Mouse (Mus musculus) left cerebral cortex, postnatal 4 days (tissue): ENCODE data around the gene Dcun1d4. TPM values are rescaled to one million over a fixed set of nuclear protein-coding genes. Genes with fewer than 3 reads are reported as not detected.
"Not testable (repeated sequence)": the region's sequence is repeated elsewhere in the genome, so short reads cannot be mapped to it uniquely, and the experiment has no call there.

Source experiments
- DNase-seq: peaks from one replicate; pipeline ENCODE4 v3.0.0-alpha.2; 2022
- intact Hi-C: fragments of 180-260 bp; cut with DNase I; formaldehyde crosslinking; loops from one replicate; pipeline ENCODE4 v1.15.1; 2025
- total RNA-seq, 2 experiments: library from RNA; stranded (reverse); gene quantifications; 2 replicates each; pipeline ENCODE4 v1.2.3; 2021

The Dcun1d4 gene
- total RNA-seq: 10 to 100 TPM; 68.2 to 72.1 TPM

DNA sequence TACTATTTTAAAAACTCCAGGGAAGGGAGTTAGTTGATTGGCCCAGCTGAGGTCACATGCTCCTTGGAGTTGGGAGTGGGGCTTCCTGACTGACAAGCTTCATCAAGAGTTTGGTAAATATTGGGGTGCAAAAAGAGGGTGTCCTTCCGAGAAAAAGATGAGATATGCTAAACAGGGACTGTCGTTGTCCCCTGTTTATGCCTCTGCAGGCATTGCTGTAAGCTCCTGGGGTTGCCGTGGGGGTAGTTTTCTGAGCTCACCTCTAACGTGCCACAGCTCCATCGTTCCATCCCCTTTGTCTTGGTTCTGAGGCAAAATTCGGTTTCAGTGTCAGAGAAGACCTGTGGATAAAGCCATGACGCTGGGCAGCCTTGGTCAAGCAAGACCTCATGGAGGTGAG is at the start of gene Dcun1d4:
Gene Dcun1d4, plus strand, starts transcription at position 301 of the 400 bp plus-strand sequence.
- DNase-seq: no peak
- intact Hi-C loops: no loop called here

DNA sequence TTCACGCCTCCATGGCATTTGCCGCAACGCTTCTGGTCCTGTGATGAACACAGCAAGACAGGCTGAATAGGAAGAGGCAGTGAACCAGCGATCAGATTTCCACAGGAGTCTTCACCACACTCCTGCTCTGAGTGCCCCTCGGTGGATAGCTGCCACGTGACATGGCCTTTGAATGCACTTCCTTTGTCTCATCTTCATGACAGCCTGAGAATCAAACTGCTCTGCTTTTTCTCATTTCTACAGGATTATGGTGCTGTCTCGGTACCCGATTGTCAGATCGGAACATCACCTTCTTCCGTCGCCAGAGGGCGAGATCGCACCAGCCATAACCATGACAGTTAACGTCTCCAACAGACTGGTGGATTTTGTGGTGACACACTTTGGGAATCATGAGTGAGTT is 49.2 kb upstream of the Dcun1d4 start:
- DNase-seq: peak; percentile 83
- intact Hi-C loops: no loop called here

DNA sequence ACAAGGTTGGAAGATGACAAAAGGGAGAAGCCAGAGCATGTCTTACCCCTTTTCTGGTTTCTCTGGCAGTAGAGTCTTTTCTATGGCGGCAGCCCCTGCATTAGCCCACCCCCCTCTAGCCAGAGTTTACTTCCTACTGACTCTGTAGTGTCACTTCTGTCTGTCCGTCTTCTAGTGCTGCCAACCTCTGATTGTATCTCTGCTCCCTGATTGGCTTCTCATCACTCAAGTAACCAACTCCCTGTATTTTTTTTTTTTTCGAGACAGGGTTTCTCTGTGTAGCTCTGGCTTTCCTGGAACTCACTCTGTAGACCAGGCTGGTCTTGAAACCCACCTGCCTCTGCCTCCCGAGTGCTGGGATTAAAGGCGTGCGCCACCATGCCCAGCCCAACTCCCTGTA is 48.0 kb upstream of the Dcun1d4 start:
- intact Hi-C loops: no loop called here

DNA sequence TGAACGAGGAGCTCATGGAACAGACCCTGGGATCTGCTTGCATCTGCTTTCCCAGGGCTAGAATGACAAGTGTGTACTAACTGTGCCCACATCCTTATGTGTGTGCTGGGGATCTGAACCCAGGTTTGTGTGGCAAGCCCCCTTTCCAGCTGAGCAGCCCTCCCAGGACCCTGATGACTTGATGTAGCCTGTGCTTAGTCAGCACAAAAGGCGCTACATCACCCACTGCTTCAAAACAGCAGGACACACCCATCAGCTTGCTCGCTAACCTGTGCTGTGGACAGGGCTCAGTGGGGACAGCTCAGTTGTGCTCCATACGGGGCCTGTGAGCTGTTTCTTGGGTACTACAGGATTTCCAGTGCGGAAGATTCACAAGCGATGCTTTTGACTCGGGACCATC is 46.0 kb upstream of the Dcun1d4 start:
- intact Hi-C loops: loop anchor here (2.0 kb wide), 1 partner anchor 202 kb away; no protein-coding TSS in a partner anchor
- no peak for DNase-seq

More for the DNA sequence above, 48.0 kb upstream of the Dcun1d4 start:
- DNase-seq: no peak

DNA sequence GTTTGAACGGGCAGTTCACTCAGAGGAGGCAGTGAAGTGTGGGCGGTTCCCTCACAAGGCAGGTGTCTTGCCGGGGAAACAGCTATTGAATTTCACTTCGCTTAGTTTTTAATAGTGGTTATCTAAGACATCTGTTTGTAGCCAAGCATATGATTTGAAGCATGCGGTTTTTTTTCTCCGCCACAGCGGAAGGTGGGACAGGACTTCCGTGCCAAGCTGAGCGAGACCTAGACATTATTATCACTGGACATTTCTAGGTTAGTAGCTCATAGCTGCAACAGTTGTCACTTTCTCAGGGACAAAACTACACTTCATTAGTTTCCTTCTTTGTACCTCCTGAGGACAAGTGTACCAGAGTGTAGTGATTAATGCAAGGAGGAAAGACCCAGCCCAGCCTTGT is 38.6 kb upstream of the Dcun1d4 start:
- intact Hi-C loops: no loop called here
- DNase-seq: no peak

DNA sequence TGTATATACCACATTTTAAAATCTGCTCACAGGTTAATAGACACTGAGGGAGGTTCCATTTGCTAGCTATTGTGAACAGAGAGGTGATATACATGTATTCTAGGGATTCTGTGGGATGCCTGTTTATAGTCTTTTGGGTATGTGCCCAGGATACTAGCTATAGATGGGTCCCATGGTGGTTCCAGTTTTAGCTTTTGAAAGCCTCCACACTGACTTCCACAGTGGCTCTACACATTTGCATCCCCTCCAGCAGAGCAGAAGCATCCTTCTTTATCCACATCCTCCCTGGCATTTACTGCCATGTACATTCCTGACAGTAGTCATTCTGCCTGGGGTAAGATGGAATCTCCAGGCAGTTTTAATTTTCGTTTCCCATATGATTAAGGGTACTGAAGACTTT is 30.5 kb upstream of the Dcun1d4 start:
- no peak for DNase-seq

DNA sequence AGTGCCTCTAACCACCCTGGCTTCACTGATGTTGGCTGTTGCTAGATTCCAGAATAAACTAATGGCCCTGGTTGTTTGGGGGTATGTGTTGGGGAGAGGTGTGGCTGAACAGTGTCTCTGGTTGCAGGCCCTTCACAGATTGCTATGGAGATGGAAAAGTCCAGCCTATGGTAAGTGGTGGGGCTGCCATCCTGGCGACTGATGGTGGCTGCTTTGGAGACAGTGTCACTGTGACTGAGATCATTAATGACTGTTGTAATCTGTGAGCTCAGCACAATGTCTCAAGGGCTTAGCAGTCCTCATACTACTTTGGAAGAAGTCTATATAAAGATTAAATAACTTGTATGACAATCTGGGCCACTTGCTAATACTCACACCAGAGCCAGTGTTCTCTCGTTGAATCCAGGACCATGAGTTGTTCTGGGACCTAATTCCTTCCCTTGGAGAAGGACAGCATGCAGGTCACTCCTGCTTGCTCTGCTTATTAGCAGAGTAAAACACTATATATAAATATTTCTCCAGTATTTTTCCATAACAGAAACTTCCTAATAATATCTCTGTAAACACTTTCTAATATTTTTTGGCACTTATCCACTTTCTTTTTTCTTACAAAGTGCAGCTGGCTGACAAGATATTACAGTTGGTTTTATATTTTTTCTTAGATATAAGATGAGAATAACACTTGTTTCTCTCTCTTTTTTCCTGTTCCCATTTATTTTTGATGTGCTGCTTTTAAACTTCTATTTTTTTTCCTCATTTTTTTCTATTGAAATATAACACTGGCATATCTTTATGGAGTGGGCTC is 26.1 kb upstream of the Dcun1d4 start:
- intact Hi-C loops: no loop called here

More for the DNA sequence above, 30.5 kb upstream of the Dcun1d4 start:
- intact Hi-C loops: no loop called here

DNA sequence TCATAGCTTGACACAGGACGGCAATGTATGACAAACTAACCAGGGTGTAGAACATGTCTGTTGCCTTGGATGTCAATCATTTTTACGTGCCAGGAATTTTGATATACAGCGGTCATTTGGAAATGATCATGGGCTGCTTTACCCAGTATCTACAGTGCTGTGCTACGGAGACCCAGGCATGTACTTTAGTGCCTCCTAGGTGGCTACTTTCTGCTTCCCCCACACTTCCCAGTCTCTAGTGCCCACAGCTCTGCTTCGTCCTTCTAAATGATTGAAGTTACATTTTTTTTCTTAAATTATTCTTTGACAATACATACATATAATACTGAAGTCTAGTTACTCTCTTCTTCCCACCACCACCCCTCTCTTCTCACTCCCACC is 25.5 kb upstream of the Dcun1d4 start:
- no peak for DNase-seq
- intact Hi-C loops: no loop called here

More for the DNA sequence above, 26.1 kb upstream of the Dcun1d4 start:
- DNase-seq: no peak

DNA sequence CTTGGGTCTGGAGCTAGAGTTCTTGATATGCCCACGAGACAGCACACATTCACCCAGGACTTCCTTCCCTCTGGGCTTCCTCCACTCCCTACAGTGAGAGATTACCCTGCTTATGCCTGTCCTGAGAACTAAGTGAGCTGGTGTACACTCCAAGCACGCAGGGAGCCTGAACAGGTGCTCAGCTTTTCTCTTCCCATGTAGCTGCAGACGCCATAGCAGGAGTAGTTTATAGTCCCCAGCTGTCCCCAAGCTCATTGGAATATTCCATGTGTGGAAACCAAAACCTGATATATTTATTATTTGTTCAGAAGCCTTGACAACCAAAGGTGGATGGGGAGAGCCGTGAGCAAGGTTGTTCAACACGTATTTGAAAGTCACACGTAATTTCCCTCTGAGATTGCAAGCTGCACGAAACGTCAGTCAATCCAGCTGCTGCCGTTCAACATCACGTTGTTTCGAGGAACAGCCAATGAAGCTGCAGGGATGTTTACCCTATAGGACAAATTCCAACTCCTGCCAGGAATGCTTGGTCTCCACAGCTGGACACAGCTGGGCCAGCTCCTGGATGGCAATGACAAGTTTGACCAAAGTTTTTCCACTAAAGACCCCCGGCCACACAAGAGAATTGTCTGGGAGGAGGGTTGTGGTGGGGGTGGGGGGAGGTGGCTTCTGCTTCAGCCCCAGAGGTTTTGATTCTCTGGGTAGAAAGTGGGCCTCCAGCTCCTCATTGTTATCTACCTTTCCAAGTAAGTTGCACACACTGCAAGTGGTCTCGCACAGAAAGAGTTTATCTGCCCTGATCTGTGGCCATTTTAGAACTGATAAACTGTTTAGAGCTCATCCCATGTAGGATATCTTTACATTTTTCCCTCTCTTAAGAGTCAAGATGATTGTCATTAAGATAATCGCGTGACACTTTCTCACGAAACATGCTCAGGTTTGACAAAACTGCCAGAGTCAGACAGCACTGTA is 12.1 kb upstream of the Dcun1d4 start:
- no peak for DNase-seq
- intact Hi-C loops: no loop called here

DNA sequence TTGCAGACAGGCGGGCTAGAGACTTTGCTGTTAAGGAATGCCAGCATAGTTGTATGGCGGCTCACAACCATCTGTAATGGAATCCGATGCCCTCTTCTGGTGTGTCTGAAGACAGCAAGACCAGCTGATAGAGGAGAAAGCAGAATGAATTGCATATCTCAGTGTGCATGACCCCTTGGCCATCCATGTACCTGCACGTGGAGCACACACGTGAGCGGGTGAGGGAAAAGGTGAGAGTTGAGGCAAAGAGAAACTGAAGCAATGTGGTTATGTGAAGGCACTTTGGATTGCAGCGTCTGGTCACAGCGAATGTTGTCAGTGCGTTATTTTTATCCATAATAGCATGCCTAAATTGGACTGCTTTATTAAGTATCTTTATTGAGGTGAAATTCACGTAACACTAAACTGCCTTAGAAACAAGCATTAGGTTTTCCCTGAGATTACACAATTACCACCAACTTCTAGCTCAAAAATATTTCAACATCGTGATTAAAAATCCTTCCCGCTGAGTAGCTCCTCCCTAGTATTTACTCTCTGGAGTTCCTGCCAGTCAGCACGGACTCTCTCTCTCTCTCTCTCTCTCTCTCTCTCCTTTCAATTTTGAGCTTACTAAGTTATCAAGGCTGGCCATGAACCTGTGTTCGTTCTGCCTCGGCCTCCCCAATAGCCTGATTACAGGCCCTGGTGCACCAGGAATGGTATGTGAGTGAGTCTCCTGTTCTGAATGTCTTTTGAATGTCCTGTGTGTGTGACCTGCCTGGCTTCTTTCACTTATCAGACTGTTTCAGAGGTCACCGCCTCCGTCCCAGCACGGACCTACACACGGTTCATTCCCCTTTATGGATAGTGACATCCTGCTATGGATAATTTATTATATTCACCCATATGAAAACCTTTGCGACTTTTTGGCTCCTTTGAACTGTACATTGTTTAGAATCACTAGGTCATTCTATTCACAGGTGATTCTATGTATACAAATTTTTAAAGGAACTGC is 6.1 kb upstream of the Dcun1d4 start:
- DNase-seq: no peak
- intact Hi-C loops: no loop called here

DNA sequence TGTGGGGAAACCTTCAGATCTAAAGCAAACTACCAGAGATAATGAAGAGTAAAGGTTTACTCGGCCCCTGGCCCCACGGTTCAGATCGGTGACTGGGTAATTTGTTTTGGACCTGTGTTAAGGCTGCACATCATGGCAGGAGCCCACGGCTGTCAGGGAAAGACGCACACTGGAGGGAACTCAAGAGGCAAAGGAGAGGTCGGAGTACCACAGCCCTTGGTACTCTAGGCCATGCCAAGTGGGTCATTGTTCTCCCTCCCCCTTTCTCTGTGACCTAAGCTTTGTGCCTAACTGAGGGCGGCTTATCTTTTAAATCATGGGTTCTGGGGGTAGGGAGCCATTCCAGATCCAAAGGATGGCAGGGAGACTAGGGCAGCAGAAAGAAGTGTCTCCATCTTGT is 601 bp downstream of the Dcun1d4 start:
- DNase-seq: no peak
- intact Hi-C loops: no loop called here

DNA sequence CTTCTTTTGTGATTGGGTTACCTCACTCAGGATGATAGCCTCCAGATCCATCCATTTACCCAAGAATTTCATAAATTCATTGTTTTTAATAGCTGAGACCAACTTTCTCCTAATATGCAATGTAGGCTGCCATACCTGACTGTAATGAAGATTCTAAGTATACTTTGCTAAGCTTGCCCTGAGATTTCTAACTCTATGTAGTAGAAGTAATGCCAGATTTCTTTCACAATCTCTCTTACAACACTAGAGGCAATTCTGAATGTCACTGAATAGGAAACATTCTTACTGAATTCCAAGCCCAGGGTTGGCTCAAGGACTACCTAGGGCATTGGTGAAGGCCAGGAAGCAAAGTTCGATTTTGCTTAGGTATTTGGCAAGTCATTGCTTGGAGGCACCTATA is 1.6 kb downstream of the Dcun1d4 start:
- intact Hi-C loops, DNase-seq: not testable (repeated sequence)

DNA sequence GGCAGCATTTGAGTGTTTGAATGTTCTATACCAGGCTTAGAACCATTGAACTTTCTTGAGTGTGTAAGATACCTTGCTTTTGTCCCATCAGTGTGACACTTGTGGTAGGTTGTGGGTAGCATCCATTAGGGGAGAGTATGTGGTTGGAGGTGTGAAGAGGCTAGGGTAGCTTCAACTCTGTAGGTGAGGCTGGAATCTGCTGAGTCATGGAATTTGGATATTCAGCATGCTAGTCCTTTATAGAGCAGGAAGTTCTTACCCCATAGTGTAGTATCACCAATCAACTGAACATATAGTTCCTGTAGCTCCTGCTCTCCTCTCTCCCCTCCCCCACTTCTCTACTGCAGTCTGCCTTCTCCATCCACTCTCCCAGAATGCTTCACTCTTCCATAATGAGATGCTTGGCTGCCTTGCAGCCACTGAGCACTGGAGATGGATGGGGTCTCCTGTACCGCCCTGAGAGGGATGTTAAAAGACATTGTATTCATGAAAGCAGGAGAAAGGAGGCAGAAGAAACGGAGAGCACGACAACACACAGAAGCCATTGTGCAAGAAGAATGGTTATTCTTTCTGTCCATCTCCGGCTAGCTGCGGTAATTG is 3.3 kb downstream of the Dcun1d4 start:
- intact Hi-C loops: no loop called here
- no peak for DNase-seq

DNA sequence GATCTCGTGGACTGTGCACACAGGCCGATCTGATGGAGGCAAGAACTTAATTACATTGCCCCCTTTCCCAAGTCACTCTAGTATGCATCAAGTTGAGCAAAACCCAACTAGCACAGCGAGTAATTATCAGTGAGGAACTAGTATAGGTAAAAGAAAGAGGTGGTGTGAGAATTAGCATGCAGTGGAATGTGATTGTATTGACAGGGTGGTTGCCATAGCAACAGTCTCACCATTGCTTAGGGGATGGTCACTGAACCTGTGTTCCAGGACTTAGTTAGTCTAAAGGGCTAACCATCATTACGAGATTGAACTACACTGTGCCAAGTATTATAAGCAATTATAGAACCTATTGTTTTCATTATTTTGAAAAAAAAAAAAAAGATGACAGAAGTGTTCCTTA is 5.7 kb downstream of the Dcun1d4 start:
- no peak for DNase-seq
- intact Hi-C loops: no loop called here

DNA sequence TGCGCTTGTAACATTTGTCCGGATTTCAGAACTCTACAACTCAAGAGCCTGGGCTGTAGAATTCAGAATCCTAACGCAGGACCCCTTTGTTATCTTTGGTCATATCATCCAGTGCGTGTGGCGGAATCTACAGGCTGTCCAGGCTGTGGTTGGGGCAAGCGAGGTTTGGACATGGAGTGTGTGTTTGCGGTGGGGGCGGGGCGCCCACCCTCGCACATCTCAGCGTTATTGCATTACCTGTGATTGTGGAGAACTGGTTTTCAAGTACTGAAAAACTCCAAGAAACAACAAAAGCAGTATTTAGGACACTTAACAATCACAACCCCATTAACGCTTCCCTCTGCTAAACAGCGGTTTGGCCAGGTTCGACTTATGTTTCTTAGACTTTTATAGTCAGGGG is 9.1 kb downstream of the Dcun1d4 start:
- intact Hi-C loops: no loop called here
- peak; percentile 19 for DNase-seq

DNA sequence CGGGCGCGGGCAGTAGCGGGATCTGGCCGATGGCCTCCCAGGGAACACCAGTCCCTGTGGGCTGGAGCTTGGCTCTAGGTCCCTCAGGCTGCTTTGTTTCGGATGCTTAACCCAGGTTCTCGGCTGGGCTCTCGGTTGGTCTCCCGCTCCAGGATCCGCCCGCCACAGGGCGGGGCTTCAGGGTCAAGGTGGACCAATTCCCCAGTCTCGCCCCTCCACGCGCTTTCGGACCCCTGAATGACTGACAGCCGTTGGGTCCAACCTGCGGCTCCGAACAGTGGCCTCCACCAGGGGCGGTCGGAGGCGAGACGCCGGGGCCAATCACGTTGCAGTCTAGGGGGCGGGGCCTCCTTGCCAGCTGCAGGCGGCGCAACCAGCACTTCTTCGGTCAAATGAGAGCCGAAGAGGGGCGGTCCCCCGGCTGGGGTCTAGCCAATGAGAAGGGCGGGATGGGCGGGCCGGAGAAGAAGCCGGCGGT is 9.8 kb downstream of the Dcun1d4 start:
- intact Hi-C loops: no loop called here
- DNase-seq: peak; percentile 100

DNA sequence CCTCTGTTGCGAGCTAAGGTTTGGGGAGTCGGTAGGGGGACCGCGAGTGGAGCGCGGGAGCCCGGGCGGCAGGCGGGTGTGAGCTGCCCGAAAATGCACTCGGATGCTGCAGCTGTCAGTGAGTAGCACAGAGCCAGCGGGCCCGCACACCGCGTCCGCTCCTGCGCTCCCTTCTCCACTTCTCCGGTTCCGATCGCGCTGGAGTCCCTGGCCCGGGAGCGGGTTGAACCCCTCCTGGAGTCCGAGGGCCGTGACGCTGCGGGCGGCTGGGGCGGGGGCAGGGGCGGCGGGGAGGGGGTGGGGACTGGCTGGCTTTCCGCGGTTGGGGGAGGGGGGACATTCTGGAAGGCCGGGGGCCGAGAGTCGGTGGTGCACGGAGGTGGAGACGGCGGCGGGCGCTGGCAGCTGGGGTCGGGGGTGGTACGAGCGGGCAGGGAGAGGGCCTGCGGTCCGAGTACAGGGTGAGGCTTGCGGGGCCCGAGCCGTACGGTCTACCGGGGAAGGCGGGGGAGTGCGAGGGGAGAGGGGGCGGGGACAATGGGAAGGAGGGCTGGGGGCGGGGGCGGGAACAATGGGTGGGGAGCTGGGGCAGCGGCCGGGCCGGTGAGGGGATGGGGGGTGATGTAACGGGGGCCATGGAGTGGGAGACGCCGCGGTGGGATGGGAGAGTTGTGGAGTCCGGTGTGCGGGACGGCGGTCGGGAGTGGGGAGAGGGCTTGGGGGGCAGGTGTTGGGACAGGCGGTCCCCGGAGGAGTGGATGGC is 10.5 kb downstream of the Dcun1d4 start:
- intact Hi-C loops: no loop called here
- peak; percentile 73 for DNase-seq

DNA sequence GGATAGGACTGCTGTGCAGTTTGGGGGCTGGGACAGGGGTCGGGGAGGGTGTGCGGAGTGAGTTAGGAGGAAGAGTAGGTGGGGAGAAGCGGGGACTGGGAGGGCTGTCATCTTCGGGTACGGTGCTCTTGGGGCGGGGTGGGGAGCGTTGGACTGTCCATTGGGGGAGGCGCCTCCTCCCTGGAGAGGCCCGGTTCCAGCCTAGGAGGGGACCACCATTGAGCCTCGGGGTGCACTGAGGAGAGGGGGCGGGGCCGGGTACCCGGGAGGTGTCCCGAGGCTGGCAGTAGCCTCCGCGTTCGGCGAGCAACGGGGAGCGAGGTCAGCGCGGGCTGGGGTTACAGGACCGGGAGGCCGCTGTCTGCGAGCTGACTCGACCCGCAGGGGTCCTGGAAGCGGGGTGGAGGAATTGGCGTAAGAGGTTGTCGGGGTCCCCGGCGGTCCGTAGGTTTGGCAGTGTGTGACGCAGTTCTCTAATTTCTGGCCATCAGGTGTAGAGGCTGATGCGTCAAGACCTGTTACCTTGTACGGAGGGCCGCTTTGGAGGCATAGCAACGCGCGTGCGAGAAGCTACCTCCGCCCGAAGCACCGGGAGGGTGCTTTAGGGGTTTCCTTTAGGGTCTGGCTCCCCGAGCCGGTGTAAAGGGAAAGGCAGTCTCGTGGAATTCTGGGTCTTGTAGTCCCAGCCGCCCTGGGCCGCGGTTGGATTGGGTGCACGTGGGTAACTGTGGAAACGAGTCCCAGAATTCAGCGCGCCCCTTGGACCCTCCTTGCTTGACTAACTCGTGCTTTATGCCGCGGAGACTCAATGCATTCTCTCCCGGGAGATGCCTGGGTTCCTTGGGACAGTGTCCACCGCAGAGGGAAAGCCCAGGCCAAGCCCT is 11.3 kb downstream of the Dcun1d4 start:
- peak; percentile 92 for DNase-seq
- intact Hi-C loops: no loop called here
